Mouse (Mus musculus): ENCODE data around the gene Tenm4. TPM values are rescaled to one million over a fixed set of nuclear protein-coding genes. Genes with fewer than 3 reads are reported as not detected.

Tenm4 gene
- total RNA-seq, 1 experiment = 38.9 TPM

DNA sequence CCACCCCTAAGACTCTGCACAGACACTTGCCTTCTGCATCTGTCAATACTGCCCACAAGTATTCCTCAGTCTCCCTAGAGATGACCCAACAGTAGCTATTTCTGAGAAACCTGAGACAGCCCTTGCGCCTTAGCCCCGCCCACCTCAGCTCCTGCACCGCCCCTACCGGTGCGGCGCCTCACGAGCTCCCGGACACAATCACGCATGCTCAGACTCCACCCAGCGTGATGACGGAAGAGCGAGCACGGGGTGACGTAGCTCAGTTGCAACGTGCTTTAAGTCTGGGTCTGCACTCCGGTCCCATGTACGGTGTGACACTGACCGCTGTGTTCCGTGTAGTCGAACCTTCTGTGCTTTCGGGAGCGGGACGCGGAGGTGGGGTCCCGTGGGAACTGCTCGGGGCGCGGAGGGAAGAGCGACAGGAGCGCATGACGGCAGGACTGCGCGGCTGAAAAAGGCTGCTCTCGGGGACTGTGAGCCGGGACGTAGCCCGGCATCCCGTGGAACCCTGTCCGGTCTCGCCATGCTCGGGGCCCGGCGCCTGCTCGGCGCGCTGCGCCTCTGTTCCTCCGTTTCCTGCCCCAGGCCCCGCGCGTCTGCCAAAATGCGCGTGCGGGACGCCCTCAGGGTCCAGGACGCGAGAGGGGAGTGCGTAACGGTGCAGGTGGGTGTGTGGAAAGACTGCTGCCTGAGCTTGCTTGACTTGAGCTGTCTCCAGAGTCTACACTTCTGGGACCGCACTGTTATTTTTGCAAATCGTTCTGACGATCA, 780.4 kb downstream of the Tenm4 start, which contains the start of gene Nars2:
Gene Nars2 (plus strand): TSS at position 225 of the 771 bp plus-strand sequence.
- Histone ChIP-seq H3K36me3 (ENCODE audit: control insufficient read depth, insufficient read depth, low read length, poor library complexity, severe bottlenecking) (no peaks in the 10 kb centered on the region; the same call in 1 of the 2 replicates), H3K27ac (ENCODE audit: insufficient read depth, low read depth, low read length, poor library complexity, severe bottlenecking) (no peak within 1 kb of the TSS), H3K9ac (ENCODE audit: insufficient read depth, low read depth, low read length, poor library complexity, severe bottlenecking) (peak within 1 kb of the TSS; percentile 97), H3K4me1 (ENCODE audit: control insufficient read depth in 2 of 2, insufficient read depth in 2 of 2, low read length in 2 of 2, poor library complexity in 1 of 2) (peaks cover 0 to 1% of the 10 kb centered on the region in 2 experiments; a peak in 1 of 4 replicates), H3K4me3 (ENCODE audit: insufficient read depth in 1 of 2, low read depth in 1 of 2, low read length in 2 of 2, poor library complexity in 1 of 2, severe bottlenecking in 1 of 2) (peak within 1 kb of the TSS; percentile 97), H3K9me3 (ENCODE audit: control insufficient read depth, insufficient read depth, low read depth, low read length) (no peaks in the 10 kb centered on the region)
- in situ Hi-C loops (cut with MboI; ENCODE audit: low sequenced_read_pairs in 2 of 2, unreplicated experiment in 2 of 2) = no loop called here
- TF ChIP-seq CHD2 (IDR thresholded peaks at IDR 0.05; ENCODE audit: low read depth, low read length) (no peak), ZC3H11A (IDR thresholded peaks at IDR 0.05; ENCODE audit: borderline replicate concordance, low read depth, low read length) (0 out of 2 replicates have a peak, but pooled peaks have one; percentile 4)
- DNase-seq (ENCODE audit: low read depth, low spot score) = peak; percentile 98

DNA sequence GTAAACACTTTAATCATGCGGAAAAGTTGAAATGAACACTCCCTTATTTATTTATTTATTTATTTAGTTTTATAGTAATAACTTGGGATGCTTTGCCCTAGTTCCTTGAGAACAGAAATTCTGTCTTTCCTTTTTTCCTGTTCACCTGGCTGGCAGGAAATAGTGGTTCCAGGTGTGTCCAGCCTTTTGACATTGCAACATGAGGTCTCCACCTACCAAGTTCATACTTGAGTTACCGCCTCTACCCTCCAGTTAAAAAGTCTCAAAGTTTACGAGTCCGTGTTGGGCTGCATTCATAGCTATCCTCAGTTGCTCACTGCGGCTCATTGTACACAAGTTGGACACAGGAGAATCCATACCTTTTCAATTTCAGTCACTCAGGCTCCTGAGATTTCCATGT, 781.0 kb downstream of the Tenm4 start:
- in situ Hi-C loops (cut with MboI; ENCODE audit: low sequenced_read_pairs in 2 of 2, unreplicated experiment in 2 of 2) = no loop called here
- no peak for DNase-seq (ENCODE audit: low read depth, low spot score)
- Histone ChIP-seq H3K27ac (ENCODE audit: insufficient read depth, low read depth, low read length, poor library complexity, severe bottlenecking) (no peak overlapping the region), H3K4me3 (ENCODE audit: insufficient read depth in 1 of 2, low read depth in 1 of 2, low read length in 2 of 2, poor library complexity in 1 of 2, severe bottlenecking in 1 of 2) (peak overlapping the region; percentile 97), H3K9me3 (ENCODE audit: control insufficient read depth, insufficient read depth, low read depth, low read length) (no peaks in the 10 kb centered on the region), H3K36me3 (ENCODE audit: control insufficient read depth, insufficient read depth, low read length, poor library complexity, severe bottlenecking) (no peaks in the 10 kb centered on the region; the same call in 1 of the 2 replicates), H3K4me1 (ENCODE audit: control insufficient read depth in 2 of 2, insufficient read depth in 2 of 2, low read length in 2 of 2, poor library complexity in 1 of 2) (peaks cover 0 to 1% of the 10 kb centered on the region in 2 experiments; a peak in 1 of 4 replicates), H3K9ac (ENCODE audit: insufficient read depth, low read depth, low read length, poor library complexity, severe bottlenecking) (peak overlapping the region; percentile 97; the same call in 1 of the 2 replicates)
- TF ChIP-seq MAFK (IDR thresholded peaks at IDR 0.05; ENCODE audit: insufficient read depth, low read depth, low read length) = no peak
- no peak for TF ChIP-seq ZNF384 (IDR thresholded peaks at IDR 0.05; ENCODE audit: low read depth, low read length)
- TF ChIP-seq HCFC1 (IDR thresholded peaks at IDR 0.05; ENCODE audit: borderline replicate concordance, insufficient read depth, low read length) = no peak
- TF ChIP-seq CHD2 (IDR thresholded peaks at IDR 0.05; ENCODE audit: low read depth, low read length) = no peak
- no peak for TF ChIP-seq ZC3H11A (IDR thresholded peaks at IDR 0.05; ENCODE audit: borderline replicate concordance, low read depth, low read length)

DNA sequence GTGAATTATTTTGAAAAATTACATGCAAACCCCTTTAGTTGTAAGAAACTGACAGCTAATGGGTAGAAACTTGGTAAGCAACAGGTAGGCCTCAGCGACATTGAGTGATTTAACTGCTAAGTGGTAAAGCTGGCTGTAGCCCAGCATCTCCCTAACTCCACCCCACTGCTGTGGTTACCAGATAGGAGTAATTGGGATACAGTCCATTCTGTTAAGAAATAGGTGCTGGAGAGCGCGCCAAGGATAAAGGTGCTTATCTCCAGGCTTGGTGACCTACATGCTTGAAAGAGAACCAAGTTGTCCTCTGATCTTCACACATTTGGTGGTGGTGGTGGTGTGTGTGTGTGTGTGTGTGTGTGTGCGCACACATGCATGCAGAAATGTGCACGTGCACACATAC, 788.1 kb downstream of the Tenm4 start:
- Histone ChIP-seq H3K9me3 (ENCODE audit: control insufficient read depth, insufficient read depth, low read depth, low read length) (no peaks in the 10 kb centered on the region), H3K4me3 (ENCODE audit: insufficient read depth in 1 of 2, low read depth in 1 of 2, low read length in 2 of 2, poor library complexity in 1 of 2, severe bottlenecking in 1 of 2) (no peak overlapping the region), H3K36me3 (ENCODE audit: control insufficient read depth, insufficient read depth, low read length, poor library complexity, severe bottlenecking) (peaks cover 4% of the 10 kb centered on the region), H3K27ac (ENCODE audit: insufficient read depth, low read depth, low read length, poor library complexity, severe bottlenecking) (no peak overlapping the region), H3K4me1 (ENCODE audit: control insufficient read depth in 2 of 2, insufficient read depth in 2 of 2, low read length in 2 of 2, poor library complexity in 1 of 2) (no peaks in the 10 kb centered on the region), H3K9ac (ENCODE audit: insufficient read depth, low read depth, low read length, poor library complexity, severe bottlenecking) (no peak overlapping the region)
- TF ChIP-seq CHD2 (IDR thresholded peaks at IDR 0.05; ENCODE audit: low read depth, low read length) = no peak
- no peak for TF ChIP-seq ZC3H11A (IDR thresholded peaks at IDR 0.05; ENCODE audit: borderline replicate concordance, low read depth, low read length)
- TF ChIP-seq HCFC1 (IDR thresholded peaks at IDR 0.05; ENCODE audit: borderline replicate concordance, insufficient read depth, low read length) = no peak
- no peak for TF ChIP-seq ZNF384 (IDR thresholded peaks at IDR 0.05; ENCODE audit: low read depth, low read length)
- no peak for TF ChIP-seq MAFK (IDR thresholded peaks at IDR 0.05; ENCODE audit: insufficient read depth, low read depth, low read length)
- in situ Hi-C loops (cut with MboI; ENCODE audit: low sequenced_read_pairs in 2 of 2, unreplicated experiment in 2 of 2) = no loop called here
- DNase-seq (ENCODE audit: low read depth, low spot score) = no peak
